Mouse (Mus musculus): ENCODE measurements at regions not wholly inside any gene's neighbourhood (a gene's known extent, or its start where the extent isn't known, plus 50 kb on each side); places are given as distances from the start of the nearest gene placed in this dataset.
A peak's percentile ranks its signal among the peaks of the same experiment; 100 is the strongest.

GRCm38 (mm10) chr1:80131354-80131753 lies 86.9 kb downstream of the Fam124b start:
- no peak for DNase-seq

GRCm38 (mm10) chr1:80123966-80124365 lies 94.3 kb downstream of the Fam124b start:
- no peak for DNase-seq

DNA sequence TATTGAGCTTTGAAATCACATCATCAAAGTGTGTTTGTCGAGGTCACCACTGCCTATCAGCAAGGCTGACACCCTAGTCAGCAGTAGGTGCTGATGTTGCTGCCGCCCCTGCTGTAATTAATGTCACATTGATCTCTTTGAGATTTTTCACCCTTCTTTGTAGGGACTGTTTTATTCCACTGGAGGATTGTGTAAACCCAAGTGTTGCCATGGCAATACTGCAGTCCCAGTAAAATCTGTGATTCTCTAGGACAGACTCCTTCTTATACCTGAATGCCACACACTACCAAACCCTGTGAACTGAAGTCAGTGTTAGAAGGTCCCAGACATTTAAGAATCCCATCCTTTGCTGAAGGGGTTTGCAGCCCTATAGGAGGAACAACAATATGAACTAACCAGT lies 102.4 kb downstream of the Fam124b start:
- DNase-seq: no peak

DNA sequence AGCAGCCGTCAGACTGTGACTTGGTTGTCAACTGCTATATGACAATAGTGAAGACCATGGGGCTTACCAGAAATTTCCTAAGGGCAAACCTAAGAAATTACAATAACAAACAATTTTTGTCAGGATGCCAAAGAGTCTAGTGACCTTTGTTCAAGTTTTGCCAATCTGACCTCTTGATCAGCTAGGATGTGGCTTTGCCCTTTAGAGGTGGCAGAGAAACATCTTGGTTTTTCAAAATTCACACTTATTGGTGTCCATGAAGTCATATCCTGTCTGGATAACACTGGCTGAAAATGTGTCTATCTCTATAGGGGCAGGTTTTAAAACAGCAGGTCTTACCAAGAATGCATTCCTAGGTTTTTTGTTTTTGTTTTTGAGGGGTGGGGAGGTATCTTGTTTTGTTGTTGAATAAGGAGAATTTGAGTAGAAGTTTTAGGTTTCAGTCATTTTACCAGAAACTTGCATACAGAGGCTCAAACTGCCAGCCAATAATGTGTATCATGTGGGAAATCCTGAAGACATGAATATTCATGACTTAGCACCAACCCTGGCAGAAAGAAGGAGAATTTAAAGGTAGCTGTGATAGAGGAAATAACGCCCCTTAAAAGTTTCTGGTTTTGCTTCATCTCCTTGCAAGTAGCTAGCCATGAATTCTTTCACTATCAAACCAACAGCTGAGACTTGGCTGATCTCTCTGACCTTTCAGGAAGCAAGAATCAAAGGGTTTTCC lies 110.4 kb downstream of the Fam124b start:
- no peak for DNase-seq

DNA sequence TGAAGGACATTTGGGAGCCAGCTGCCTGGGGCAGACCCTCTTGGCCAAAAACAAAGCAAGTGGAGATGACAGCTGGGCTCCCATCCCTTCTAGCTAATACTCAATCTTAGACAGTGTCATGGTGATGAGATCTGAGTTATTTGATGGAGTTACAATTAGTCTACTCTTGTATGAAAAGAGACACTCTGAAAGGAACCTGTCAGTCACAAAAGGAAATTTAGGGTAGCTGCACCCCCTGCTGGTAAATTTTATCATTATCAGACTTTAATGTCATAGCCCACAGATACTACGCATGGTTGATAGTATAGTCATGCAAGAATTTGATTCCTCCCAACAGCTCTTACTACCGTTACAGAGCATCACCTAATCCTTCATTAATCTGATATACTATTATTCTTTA lies 112.0 kb downstream of the Fam124b start:
- DNase-seq: peak in 1 of 2 experiments; percentile 47

DNA sequence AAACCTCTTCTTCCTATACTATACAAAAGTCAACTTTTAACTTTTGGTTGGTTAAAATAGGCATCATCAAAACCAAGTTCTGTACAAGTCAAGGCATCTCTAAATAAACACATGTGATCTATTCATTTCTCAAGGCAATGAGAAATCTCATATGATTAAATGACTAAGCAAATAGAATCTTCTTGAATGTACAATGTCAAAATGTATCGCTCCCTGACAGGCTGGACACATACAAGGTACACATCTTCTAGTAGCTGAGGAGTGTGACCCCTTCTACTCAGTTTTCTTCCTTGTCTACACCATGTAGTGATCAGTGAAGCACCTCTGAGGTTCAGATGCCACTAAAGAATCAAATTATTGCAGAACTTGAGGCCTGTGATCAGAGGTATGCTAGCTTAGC lies 120.0 kb downstream of the Fam124b start:
- no peak for DNase-seq

DNA sequence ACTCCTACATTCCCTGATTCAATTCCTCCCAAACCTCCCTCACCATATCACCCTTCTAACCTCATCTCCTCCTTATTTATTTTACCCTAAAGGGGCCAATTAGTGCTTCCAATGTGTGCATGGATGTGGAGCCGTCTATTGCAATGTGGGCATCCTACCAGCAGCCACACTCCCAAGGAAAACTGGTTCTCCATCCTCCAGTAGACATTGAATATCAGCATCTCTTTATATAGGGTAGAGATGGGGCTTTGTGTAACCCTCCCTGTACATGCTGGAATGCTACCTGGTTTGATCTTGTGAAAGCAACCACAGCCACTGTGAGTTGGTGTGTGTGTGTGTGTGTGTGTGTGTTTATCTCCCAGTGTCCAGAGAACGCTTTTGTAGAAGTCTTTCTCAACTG lies 126.5 kb downstream of the Fam124b start:
- no peak for DNase-seq

DNA sequence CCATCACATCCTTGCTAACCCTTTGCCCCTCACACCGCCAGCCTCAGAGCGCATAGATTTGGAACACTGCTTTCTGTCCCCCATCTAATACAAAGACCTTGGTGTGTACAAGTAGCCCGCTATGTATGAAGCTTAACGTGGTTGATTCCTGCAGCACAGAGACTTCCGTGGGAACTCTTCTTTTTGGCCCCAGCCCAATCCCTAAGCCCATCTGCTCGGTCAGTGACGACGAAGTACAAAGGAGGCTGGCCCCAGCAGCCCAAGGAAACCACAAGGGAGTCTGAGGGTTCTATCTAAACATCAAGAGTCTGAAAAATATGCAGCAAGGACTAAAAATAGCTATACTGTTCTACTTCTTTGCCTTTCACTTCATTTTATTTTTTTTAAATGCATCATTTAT lies 126.9 kb downstream of the Fam124b start:
- DNase-seq: no peak

DNA sequence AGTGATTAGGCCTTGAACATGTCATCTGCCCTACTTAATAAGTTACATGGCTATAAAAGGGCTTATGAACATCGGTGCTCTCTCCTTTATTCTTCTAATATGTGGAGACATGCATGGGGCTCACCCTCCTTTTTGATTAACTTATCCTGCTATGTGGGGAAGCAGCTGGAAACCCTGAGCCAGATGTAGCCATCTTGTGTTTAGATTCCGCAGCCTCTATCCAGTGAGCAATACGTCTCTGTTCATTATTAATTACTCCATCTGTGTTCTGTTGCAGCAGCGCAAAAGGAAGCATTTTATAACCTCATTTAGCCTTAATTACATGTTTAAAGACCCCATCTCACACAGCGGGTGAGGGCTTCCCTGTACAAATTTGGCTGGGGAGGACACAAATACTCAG lies 129.6 kb downstream of the Fam124b start:
- DNase-seq: no peak

- no peak for DNase-seq
Measured at GRCm38 (mm10) chr1:80076357-80076756, 141.9 kb downstream of the Fam124b start.

DNA sequence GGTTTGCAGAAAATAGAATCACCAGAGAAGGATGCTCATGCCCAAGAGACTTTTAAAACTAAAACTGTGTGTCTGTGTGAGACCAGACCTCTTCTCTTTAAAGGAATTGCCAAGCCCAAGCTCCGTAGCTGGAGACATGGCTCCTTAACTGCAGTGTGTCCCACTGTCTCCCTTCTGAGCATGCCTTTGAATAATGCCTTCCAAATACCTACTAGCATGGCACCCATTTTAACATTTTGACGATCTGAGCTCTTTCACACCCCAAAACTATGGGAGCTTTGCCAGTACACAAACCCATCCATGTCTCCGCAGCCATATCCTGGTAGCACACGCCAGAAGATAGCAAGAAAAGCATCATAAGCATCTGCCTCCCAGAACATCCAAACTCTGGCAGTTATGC lies 143.9 kb downstream of the Fam124b start:
- DNase-seq: no peak

- DNase-seq: no peak
Measured at GRCm38 (mm10) chr1:80073950-80074349, 144.3 kb downstream of the Fam124b start.

DNA sequence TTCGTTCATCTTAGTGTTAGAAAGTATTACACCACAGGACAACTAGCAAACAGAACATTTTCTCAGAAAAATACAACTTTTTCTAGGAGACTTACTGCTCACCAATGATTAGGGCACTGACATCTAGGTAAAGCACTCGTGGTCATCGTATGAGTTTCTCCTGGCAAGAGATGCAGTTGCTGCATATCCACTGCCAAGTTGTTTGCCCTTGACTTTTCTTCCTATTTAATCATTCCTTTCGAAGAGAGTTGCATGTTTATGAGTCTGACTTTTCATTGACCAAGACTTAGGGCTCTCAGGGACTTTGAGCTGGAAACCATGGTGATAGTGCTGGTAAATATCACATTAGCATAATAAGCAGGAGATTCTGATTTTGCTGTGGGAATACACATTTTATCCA lies 149.1 kb downstream of the Fam124b start:
- DNase-seq: no peak

- no peak for DNase-seq
Measured at GRCm38 (mm10) chr1:80062121-80062520, 156.2 kb downstream of the Fam124b start.

DNA sequence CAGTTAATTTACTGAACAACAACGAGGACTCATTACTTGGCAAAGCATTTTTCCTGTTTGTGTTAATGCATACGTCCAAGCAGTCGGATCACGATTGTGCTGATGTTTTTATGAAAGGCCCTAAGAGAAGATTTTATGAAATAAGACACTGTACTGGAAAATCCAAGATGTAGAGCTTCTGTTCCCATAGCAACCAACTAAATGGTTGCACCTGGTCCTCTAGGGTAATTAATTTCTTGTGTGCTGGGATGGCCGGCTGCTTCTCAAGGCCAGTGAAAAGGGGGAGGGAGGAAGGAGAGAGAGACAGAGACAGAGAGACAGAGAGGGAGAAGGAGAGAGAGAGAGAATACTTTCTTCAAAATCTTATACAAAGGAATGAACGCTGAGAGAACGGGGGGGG lies 156.6 kb downstream of the Fam124b start:
- DNase-seq: no peak

DNA sequence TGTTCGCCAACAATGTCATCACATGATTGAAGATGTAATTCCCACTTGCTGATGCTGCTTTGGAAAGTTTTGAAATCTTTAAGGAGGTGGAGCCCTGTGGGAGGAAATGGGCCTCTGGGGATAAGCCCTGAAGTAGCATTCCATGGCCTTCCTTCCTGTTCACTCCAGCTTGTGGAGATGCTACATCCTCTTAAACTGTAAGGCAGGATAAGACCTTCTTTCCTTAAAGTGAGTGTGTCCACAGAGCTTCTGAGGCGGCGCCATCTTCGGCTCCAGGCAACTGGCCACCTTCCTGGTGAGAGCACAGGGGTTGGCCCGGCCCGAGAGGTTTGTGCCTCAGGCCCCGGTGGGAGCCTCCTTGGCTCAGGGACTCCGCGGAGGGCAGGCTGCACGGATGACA lies 173.1 kb downstream of the Fam124b start:
- DNase-seq: no peak

GRCm38 (mm10) chr1:80040409-80040808 lies 177.9 kb downstream of the Fam124b start:
- no peak for DNase-seq

DNA sequence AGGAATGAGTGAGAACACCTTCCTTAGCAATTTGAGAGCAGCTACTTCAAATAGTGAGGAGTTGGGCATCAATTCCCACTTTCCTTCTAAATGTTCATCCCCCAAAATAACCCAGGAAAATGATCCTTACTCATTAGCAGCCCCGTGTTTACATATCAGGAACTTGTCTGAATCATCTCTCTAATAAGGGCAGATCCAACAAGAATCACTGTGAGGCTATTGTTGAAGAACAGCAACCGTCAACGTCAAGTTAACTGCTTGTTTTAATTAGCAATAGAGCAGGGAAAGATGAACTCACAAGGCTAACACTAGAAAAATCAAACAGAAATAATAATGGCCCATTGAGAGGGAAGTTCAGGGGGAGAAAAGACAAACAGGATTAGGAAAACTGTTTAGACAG lies 178.4 kb downstream of the Fam124b start:
- no peak for DNase-seq

- DNase-seq: no peak
Measured at GRCm38 (mm10) chr1:80039161-80039560, 178.2 kb upstream of the Serpine2 start.

- DNase-seq: no peak
Measured at GRCm38 (mm10) chr1:80038059-80038458, 177.1 kb upstream of the Serpine2 start.

DNA sequence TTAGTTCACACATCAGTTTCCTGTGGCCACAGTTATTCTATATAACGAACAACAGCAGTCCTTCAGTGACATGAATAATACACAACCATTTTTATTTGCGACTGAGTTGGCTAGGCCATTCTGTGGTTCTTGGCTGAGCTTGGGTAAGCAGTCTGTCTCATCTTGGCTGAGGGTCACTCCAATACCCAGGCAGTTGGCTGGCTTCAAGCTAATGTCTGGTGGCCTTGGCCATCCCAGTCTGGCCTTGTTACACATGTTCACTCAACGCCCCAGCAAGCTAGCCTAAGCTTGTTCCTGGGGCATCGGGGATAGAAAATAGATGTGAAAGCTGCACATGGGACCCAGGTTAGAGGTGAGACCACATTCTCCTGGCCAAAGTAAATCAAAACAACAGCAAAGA lies 175.5 kb upstream of the Serpine2 start:
- DNase-seq: no peak

- no peak for DNase-seq
Measured at GRCm38 (mm10) chr1:80033522-80033921, 172.5 kb upstream of the Serpine2 start.

- DNase-seq: no peak
Measured at GRCm38 (mm10) chr1:80033121-80033520, 172.1 kb upstream of the Serpine2 start.

GRCm38 (mm10) chr1:80032464-80032863 lies 171.5 kb upstream of the Serpine2 start:
- no peak for DNase-seq

GRCm38 (mm10) chr1:80030635-80031034 lies 169.7 kb upstream of the Serpine2 start:
- no peak for DNase-seq
